Comparison of ENCODE assay signal across 19 mouse cellular contexts in the genomic region with DNA sequence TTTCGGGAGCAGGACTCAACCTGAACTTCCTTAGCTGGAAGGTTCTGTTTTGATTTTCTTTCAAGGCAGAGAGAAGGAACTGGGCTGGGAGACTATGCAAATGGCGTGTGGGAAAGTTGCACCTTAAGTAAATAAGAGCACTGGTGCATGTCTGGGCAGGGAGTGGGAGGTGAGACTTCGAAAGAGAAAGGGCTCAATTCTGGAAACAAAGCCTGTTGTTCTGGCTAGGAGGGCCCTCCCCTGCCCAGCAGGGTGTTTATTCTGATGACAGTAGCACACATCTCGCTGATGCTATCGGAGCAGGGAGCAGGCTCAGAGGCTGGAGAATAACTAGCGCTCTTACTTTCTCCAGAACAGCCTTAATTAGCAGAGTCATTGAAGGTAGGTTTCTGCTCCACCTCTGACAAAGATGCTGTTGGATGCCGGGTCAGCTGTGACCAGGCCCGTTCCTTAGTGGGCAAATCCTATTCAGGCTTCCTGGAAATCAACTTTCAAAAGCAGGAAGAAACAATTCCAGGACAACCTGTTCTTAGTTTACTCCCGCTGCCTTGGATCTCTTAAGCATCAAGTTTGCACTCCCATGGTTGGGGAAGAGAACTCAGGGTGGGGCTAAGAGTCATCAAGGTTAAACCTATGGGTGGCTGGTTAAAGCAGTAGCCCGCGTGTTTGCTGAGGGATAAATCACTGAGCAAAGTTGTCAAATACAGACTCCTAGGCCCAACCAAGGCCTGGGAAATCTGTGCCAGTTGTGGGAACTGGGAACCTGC. TPM values are rescaled to one million over a fixed set of nuclear protein-coding genes. Genes with fewer than 3 reads are reported as not detected.
DNase-seq lines count a peak whose midpoint lies in the region; ATAC-seq and TF ChIP-seq lines count a peak whose summit lies in the region.
"Had no signal": no experiment of that assay in that cellular context is flagged by ENCODE, and none has a peak within 500 bp of the region (broad histone marks: within the 10 kb centered on the region; RNA-seq: fewer than 3 reads in every experiment).

No protein-coding gene starts in this region.

- H3K36me3 ChIP-seq in intestine, embryonic 14.5 days (ENCODE audit: control insufficient read depth, insufficient read depth, low read length): peaks cover 62% of the 10 kb centered on the region
- H3K36me3 ChIP-seq in intestine, postnatal 0 days (ENCODE audit: control insufficient read depth, insufficient read depth): peaks cover 35% of the 10 kb centered on the region
- H3K36me3 ChIP-seq in midbrain, embryonic 11.5 days (ENCODE audit: control insufficient read depth, insufficient read depth, low read length): peaks cover 9% of the 10 kb centered on the region
- H3K36me3 ChIP-seq in midbrain, embryonic 16.5 days (ENCODE audit: control insufficient read depth, insufficient read depth, low read length): no peaks in the 10 kb centered on the region

- H3K27ac ChIP-seq in intestine, embryonic 14.5 days (ENCODE audit: low read depth): no peak overlapping the region
- no peak overlapping the region for H3K27ac ChIP-seq in intestine, postnatal 0 days (ENCODE audit: low read depth, low read length)
- 0 out of 2 replicates have a peak overlapping the region, but pooled peaks have one; percentile 1 for H3K27ac ChIP-seq in midbrain, embryonic 11.5 days (ENCODE audit: low read depth, low read length)
- H3K27ac ChIP-seq in midbrain, embryonic 16.5 days (ENCODE audit: low read length): no peak overlapping the region
- H3K27ac ChIP-seq: limb, embryonic 12.5 days had no signal

- no peak overlapping the region for H3K9ac ChIP-seq in intestine, embryonic 14.5 days (ENCODE audit: low read length)
- H3K9ac ChIP-seq in intestine, postnatal 0 days (ENCODE audit: low read depth, low read length): no peak overlapping the region
- H3K9ac ChIP-seq in midbrain, embryonic 11.5 days (ENCODE audit: low read length): no peak overlapping the region; the same call in 1 of the 2 replicates
- no peak overlapping the region for H3K9ac ChIP-seq in midbrain, embryonic 16.5 days (ENCODE audit: low read depth, low read length)
- H3K9ac ChIP-seq: limb, embryonic 12.5 days; liver, postnatal 0 days had no signal

- no peak for TF ChIP-seq CTCF in intestine, postnatal 0 days (IDR thresholded peaks at IDR 0.05; ENCODE audit: low read depth)

- H3K4me3 ChIP-seq in intestine, embryonic 14.5 days (ENCODE audit: low read depth, low read length): no peak overlapping the region
- no peak overlapping the region for H3K4me3 ChIP-seq in intestine, postnatal 0 days (ENCODE audit: low read depth, low read length)
- H3K4me3 ChIP-seq in midbrain, embryonic 11.5 days (ENCODE audit: low read depth, low read length): no peak overlapping the region
- H3K4me3 ChIP-seq in midbrain, embryonic 16.5 days (ENCODE audit: low read depth, low read length): no peak overlapping the region
- H3K4me3 ChIP-seq: erythroblast, embryonic 14.5 days; limb, embryonic 12.5 days; megakaryocyte, embryonic 14.5 days had no signal

- WGBS in intestine, embryonic 14.5 days: 41% methylated on average over 11 of the region's 11 CpGs
- WGBS in intestine, postnatal 0 days: 51% methylated on average over 11 of the region's 11 CpGs
- WGBS in midbrain, embryonic 11.5 days: 10% methylated on average over 11 of the region's 11 CpGs
- 17% methylated on average over 11 of the region's 11 CpGs for WGBS in midbrain, embryonic 16.5 days

- no peaks in the 10 kb centered on the region for H3K9me3 ChIP-seq in intestine, embryonic 14.5 days (ENCODE audit: control insufficient read depth, low read length)
- no peaks in the 10 kb centered on the region for H3K9me3 ChIP-seq in intestine, postnatal 0 days (ENCODE audit: control insufficient read depth)
- no peaks in the 10 kb centered on the region for H3K9me3 ChIP-seq in midbrain, embryonic 11.5 days (ENCODE audit: control insufficient read depth, low read length)
- H3K9me3 ChIP-seq in midbrain, embryonic 16.5 days (replicated peaks; ENCODE audit: control insufficient read depth, low read length, poor library complexity, severe bottlenecking): no peaks in the 10 kb centered on the region
- H3K9me3 ChIP-seq: limb, embryonic 12.5 days had no signal

- no peaks in the 10 kb centered on the region for H3K27me3 ChIP-seq in intestine, embryonic 14.5 days (replicated peaks; ENCODE audit: control insufficient read depth, insufficient read depth, low read length)
- no peaks in the 10 kb centered on the region for H3K27me3 ChIP-seq in intestine, postnatal 0 days (replicated peaks; ENCODE audit: control insufficient read depth, insufficient read depth, low read length)
- H3K27me3 ChIP-seq in midbrain, embryonic 11.5 days (ENCODE audit: control insufficient read depth, insufficient read depth, low read length): no peaks in the 10 kb centered on the region
- H3K27me3 ChIP-seq in midbrain, embryonic 16.5 days (ENCODE audit: control insufficient read depth, insufficient read depth, low read depth, low read length): no peaks in the 10 kb centered on the region
- H3K27me3 ChIP-seq: limb, embryonic 12.5 days had no signal

- no peak for DNase-seq in intestine, embryonic 14.5 days (ENCODE audit: low spot score)
- peak; percentile 89 for DNase-seq in midbrain, embryonic 11.5 days (ENCODE audit: low spot score, missing footprints)
- peak; percentile 94 for DNase-seq in ZHBTc4 (ENCODE audit: low read depth, low spot score)
- peak; percentile 55 for DNase-seq in retina, postnatal 1 day
- no peak for DNase-seq in right cerebral cortex, postnatal 36 days (ENCODE audit: low spot score in 2 of 2)
- no peak for DNase-seq in ovary, postnatal 36 days (ENCODE audit: low spot score)
- DNase-seq: adrenal gland, postnatal 36 days; cerebellum, adult 11 months; heart, postnatal 14 days; layer of hippocampus, postnatal 36 days; liver, postnatal 0 days; spleen, adult 18-20 months; thymus, adult 18-20 months had no signal

- no peak overlapping the region for H3K4me2 ChIP-seq in intestine, embryonic 14.5 days (ENCODE audit: low read length)
- no peak overlapping the region for H3K4me2 ChIP-seq in intestine, postnatal 0 days (replicated peaks; ENCODE audit: low read depth)
- H3K4me2 ChIP-seq in midbrain, embryonic 11.5 days: peak overlapping the region; percentile 23; the same call in 1 of the 2 replicates
- no peak overlapping the region for H3K4me2 ChIP-seq in midbrain, embryonic 16.5 days (ENCODE audit: low read length)
- H3K4me2 ChIP-seq: limb, embryonic 12.5 days had no signal

- peaks cover 8% of the 10 kb centered on the region for H3K4me1 ChIP-seq in intestine, embryonic 14.5 days (replicated peaks; ENCODE audit: control insufficient read depth, insufficient read depth, low read length)
- H3K4me1 ChIP-seq in intestine, postnatal 0 days (replicated peaks; ENCODE audit: control insufficient read depth, insufficient read depth, low read length): no peaks in the 10 kb centered on the region
- peaks cover 81% of the 10 kb centered on the region for H3K4me1 ChIP-seq in midbrain, embryonic 11.5 days (ENCODE audit: control insufficient read depth, insufficient read depth, low read length)
- H3K4me1 ChIP-seq in midbrain, embryonic 16.5 days (ENCODE audit: control insufficient read depth, insufficient read depth, low read length): no peaks in the 10 kb centered on the region; the same call in 1 of the 2 replicates
- H3K4me1 ChIP-seq: megakaryocyte, embryonic 14.5 days had no signal

- 0 out of 2 replicates have a peak, but pooled peaks have one; percentile 56 for ATAC-seq in intestine, embryonic 14.5 days (replicated peaks; ENCODE audit: low FRiP score, low TSS enrichment, low read depth)
- no peak for ATAC-seq in intestine, postnatal 0 days
- ATAC-seq in midbrain, embryonic 11.5 days (ENCODE audit: low FRiP score): peak; percentile 6; the same call in 1 of the 2 replicates
- no peak for ATAC-seq in midbrain, embryonic 16.5 days
- ATAC-seq: inflammation-experienced regulatory T-cells, adult 6 months; liver, postnatal 0 days had no signal

RNA-seq across cellular contexts. Expression of gene Jag1, which starts 18.0 kb away (rescaled TPM):
- 18.8 and 20.6 TPM in 2 replicates for polyA plus RNA-seq in intestine, embryonic 14.5 days (2014; fragmentation: Nextera tagmentation; extraction: Ambion mirVana)
- 6.0 and 6.9 TPM in 2 replicates for polyA plus RNA-seq in intestine, postnatal 0 days (2015; fragmentation: Nextera tagmentation; extraction: Ambion mirVana)
- polyA plus RNA-seq in midbrain, embryonic 11.5 days (2014; fragmentation: Nextera tagmentation; extraction: Ambion mirVana): 35.4 TPM in 2 replicates
- polyA plus RNA-seq in midbrain, embryonic 16.5 days (2015; fragmentation: Nextera tagmentation; extraction: Ambion mirVana): 8.6 and 10.1 TPM in 2 replicates
- polyA plus RNA-seq: erythroblast, embryonic 14.5 days had no signal

Comparison
In these comparisons a context has a peak if more than half of its experiments do, and no peak if none do; other contexts are left out.
1. ATAC-seq: peak in intestine, embryonic 14.5 days (single experiment) and midbrain, embryonic 11.5 days (single experiment); none in intestine, postnatal 0 days (single experiment) and midbrain, embryonic 16.5 days (single experiment).
2. DNase-seq: peak in midbrain, embryonic 11.5 days (single experiment), ZHBTc4 (single experiment) and retina, postnatal 1 day (single experiment); none in intestine, embryonic 14.5 days (single experiment), right cerebral cortex, postnatal 36 days (0 of 2) and ovary, postnatal 36 days (single experiment).